Mouse (Mus musculus): ENCODE data around the gene Itga6. TPM values are rescaled to one million over a fixed set of nuclear protein-coding genes. Genes with fewer than 3 reads are reported as not detected.

The Itga6 gene
- total RNA-seq, 2 experiments from 2014 or later = 48.3 to 57.7 TPM

Other genes starting within 250 kb of the Itga6 start
- under 1 TPM; 0.14 to 0.99 TPM for gene Dlx1, start 217.5 kb upstream of the Itga6 start, total RNA-seq (2021)
- gene Dlx2, start 198.9 kb upstream of the Itga6 start, total RNA-seq (2021) = not detected
- 100 to 1,000 TPM; 115 to 116 TPM for gene Pdk1, start 127.6 kb downstream of the Itga6 start, total RNA-seq (2021)
- 10 to 100 TPM; 21.5 to 23.1 TPM for gene Rapgef4, start 235.6 kb downstream of the Itga6 start, total RNA-seq (2021)

Data from heart, postnatal 25 days (tissue).